Mouse (Mus musculus): ENCODE measurements around the gene Ckap5. TPM values are rescaled to one million over a fixed set of nuclear protein-coding genes. Genes with fewer than 3 reads are reported as not detected.
A peak's percentile ranks its signal among the peaks of the same experiment; 100 is the strongest.

Gene Ckap5
- polyA plus RNA-seq, 1 experiment from 2014 or later = 150 TPM

DNA sequence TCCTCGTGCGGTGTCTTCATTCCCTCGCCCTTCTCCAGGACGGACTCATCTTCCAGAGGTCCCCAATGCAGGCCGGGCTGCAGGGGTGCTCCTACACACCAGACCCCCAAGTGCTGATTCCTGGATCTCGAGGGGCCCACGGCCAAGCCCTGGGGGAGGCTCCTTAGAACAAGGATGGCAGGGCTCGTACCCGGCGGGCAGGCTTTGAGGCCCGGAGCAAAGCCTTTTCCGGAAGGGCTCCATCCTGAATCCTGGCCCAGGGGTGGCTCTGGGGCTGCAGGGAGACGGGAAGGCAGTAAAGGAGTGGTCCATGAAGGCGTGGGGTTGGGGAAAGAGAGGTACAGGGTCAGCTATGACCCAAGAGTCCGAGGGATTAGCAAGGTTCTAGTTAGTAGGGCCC, 122.6 kb downstream of the Ckap5 start:
- Histone ChIP-seq H3K4me3 (peak overlapping the region; percentile 92), H3K9me3 (no peaks in the 10 kb centered on the region), H3K27me3 (ENCODE audit: poor library complexity, severe bottlenecking) (no peaks in the 10 kb centered on the region), H3K4me1 (peaks cover 24% of the 10 kb centered on the region), H3K36me3 (replicated peaks) (peaks cover 50% of the 10 kb centered on the region), H3K27ac (peak overlapping the region; percentile 95)
- DNase-seq (ENCODE audit: extremely low spot score, low spot score) = no peak
- 5% methylated on average over 15 of the region's 15 CpGs for WGBS

DNA sequence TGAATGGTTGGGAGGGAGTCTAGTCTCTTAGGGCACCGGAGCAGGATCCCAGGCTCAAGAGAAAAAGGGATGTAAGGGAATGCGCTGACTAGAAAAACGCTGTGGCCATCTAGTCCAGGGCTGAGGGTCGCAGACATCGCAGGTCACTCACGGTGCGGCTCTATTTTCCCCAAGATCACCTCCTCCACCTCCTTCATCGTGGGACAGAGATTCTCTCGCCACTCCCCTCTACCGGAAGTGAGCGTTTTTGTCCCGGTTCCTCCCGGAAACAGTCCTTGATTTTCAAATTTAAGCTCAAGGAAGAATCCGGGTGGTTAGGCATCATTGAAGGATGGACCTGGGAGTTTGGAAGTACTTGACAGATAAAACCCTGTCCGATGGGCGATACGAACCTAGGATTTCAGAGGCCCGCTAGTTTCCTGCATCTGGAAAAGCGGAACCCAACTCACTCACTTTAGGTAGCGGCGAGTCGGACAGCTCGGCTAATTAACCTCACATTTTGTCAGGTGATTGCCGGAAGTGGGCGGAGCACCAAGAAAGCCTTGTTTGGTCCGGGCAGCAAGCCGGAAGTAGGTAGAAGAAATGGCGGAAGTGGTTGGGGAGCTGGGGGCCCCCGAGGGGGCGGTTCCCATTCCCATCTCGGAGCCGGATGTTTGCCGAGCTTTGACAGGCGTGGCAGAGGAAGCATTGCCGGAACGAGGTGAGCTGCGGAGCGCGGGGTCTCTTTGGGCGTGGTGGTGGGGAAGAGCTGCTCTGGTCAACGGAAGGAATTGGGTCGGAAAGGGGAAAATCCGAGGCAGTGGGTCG, 123.2 kb downstream of the Ckap5 start, which contains the start of the genes Zfp408 and Arhgap1:
Gene Zfp408, minus strand, starts transcription at position 239 of the 807 bp plus-strand sequence.
Gene Arhgap1, plus strand, starts transcription at position 308 of the 807 bp plus-strand sequence.
- Histone ChIP-seq H3K27me3 (ENCODE audit: poor library complexity, severe bottlenecking) (no peaks in the 10 kb centered on the region), H3K4me1 (peaks cover 24% of the 10 kb centered on the region), H3K9me3 (no peaks in the 10 kb centered on the region), H3K27ac (peak within 1 kb of the TSS; percentile 95), H3K36me3 (replicated peaks) (peaks cover 50% of the 10 kb centered on the region), H3K4me3 (peak within 1 kb of the TSS; percentile 92)
- peak; percentile 99 for DNase-seq (ENCODE audit: extremely low spot score, low spot score)
- under 1% methylated on average over 44 of the region's 44 CpGs for WGBS

DNA sequence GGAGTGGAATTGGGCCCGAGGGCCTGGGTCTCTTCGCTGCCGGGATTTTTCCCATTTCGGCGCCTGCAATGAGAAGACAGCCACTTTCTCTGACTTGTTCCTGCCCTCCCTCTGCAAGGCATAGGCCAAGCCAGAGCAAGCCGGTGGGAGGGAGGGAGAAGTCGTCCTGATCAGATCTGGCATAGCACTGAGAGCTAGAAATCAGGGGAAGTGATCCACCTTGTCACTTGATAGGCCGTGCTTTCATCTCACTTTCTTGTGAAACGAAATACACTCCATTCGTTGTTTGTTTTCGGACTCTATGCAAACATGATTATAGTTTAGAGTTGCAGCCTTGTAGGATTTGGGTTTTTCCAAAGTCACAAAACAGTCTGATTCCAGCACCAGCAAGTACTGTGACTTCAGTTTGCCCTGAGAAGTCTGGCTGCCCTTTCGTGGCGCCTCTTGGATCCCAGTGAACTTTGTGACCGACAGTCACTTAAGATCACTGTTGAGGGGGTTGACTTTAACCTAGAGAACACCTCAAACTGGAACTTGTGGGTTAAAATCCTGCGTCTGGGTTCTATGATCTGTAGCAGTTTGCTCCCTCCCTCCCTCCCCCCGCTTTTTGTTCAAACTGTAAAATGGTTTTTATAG, 123.9 kb downstream of the Ckap5 start:
- Histone ChIP-seq H3K4me3 (peak overlapping the region; percentile 92), H3K27me3 (ENCODE audit: poor library complexity, severe bottlenecking) (no peaks in the 10 kb centered on the region), H3K4me1 (peaks cover 24% of the 10 kb centered on the region), H3K9me3 (no peaks in the 10 kb centered on the region), H3K36me3 (replicated peaks) (peaks cover 50% of the 10 kb centered on the region), H3K27ac (peak overlapping the region; percentile 95)
- DNase-seq (ENCODE audit: extremely low spot score, low spot score) = no peak
- 21% methylated on average over 16 of the region's 16 CpGs for WGBS

DNA sequence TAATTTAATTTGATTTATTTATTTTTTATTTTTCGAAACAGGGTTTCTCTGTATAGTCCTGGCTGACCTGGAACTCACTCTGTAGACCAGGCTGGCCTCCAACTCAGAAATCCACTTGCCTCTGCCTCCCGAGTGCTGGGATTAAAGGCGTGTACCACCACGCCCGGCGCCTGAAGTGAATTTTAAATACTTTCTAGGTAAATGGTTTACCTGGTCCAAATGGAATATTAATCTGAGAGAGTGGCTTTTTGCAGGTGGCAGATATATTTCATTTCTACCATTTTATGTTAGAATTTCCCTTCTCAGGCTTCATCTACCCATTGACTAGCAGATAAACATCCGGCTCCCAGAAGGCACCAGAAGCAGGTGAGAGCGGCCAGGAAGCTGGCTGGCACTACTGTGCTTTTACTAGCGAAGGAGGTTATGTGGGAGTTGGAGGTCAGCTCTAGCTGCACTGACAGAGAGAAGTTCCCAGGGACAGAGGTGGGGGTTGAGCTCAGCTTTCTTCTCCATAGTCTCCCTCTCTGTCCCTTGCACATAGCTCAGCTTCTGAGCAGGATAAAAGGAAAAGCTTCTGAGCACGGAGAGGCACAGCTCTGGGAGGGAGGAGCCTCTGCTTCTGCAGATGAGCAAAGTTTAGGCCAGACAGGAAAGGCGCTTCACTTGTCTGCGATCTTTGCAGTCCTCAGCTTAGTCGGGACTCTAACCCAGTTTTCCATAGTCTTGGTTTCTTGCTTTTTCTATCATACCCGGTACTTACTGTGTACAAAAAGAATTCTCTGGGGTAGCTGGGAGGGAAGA, 125.1 kb downstream of the Ckap5 start:
- H3K4me3 ChIP-seq = peak overlapping the region; percentile 1; the same call in 1 of the 2 replicates
- DNase-seq (ENCODE audit: extremely low spot score, low spot score) = no peak

DNA sequence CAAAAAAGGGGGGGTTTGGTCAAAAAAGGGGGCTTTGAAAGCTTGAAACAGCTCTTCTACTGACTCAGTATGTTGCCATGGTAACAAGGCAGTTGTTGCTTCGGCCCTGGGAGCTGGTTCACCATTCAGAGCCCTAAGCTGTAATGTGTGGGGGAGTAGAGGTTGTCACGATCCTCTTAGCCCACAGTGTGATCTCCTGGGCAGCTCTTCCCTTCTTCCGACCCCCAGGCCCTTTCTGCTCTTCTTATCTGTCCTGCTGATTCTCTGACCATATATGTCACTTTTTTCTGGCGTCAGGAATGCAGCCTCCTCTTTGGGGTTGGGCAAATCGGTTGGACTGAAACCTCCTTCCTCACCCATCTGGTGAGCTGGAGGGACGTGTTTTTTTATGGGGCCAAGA, 126.3 kb downstream of the Ckap5 start:
- no peak for DNase-seq (ENCODE audit: extremely low spot score, low spot score)
- 62% methylated on average over 6 of the region's 6 CpGs for WGBS
- no peak overlapping the region for H3K4me3 ChIP-seq
- no peak overlapping the region for H3K27ac ChIP-seq
- peaks cover 50% of the 10 kb centered on the region for H3K36me3 ChIP-seq (replicated peaks)
- H3K9me3 ChIP-seq = no peaks in the 10 kb centered on the region
- peaks cover 24% of the 10 kb centered on the region for H3K4me1 ChIP-seq
- no peaks in the 10 kb centered on the region for H3K27me3 ChIP-seq (ENCODE audit: poor library complexity, severe bottlenecking)

More for the DNA sequence above, 125.1 kb downstream of the Ckap5 start:
- no peaks in the 10 kb centered on the region for H3K27me3 ChIP-seq (ENCODE audit: poor library complexity, severe bottlenecking)
- H3K4me1 ChIP-seq = peaks cover 24% of the 10 kb centered on the region
- H3K9me3 ChIP-seq = no peaks in the 10 kb centered on the region
- WGBS = 90% methylated on average over 14 of the region's 14 CpGs
- H3K36me3 ChIP-seq (replicated peaks) = peaks cover 50% of the 10 kb centered on the region
- H3K27ac ChIP-seq = no peak overlapping the region

DNA sequence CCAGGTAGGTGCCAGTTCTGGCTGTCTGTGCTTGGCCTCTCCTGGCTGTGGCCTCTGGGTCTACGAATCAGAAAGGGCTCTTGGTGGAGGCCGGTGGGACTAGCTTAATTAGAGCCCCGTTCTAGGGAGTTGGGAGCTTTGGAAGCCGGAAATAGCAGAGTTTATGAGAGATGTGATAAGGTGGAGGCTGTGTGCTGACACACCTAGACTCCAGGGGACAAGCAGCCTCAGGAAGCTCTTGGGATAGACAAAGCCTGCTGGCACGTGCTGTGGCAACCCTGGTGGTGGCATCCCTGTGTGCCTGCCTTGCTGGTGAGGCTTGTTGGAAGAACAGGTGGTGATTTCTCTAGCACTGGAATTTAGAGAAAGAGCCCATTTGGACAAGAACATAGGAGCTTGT, 128.8 kb downstream of the Ckap5 start:
- Histone ChIP-seq H3K4me1 (peaks cover 11% of the 10 kb centered on the region), H3K4me3 (no peak overlapping the region), H3K9me3 (no peaks in the 10 kb centered on the region), H3K27ac (no peak overlapping the region), H3K27me3 (ENCODE audit: poor library complexity, severe bottlenecking) (no peaks in the 10 kb centered on the region), H3K36me3 (replicated peaks) (peaks cover 71% of the 10 kb centered on the region)
- no peak for DNase-seq (ENCODE audit: extremely low spot score, low spot score)
- WGBS = 93% methylated on average over 5 of the region's 5 CpGs

DNA sequence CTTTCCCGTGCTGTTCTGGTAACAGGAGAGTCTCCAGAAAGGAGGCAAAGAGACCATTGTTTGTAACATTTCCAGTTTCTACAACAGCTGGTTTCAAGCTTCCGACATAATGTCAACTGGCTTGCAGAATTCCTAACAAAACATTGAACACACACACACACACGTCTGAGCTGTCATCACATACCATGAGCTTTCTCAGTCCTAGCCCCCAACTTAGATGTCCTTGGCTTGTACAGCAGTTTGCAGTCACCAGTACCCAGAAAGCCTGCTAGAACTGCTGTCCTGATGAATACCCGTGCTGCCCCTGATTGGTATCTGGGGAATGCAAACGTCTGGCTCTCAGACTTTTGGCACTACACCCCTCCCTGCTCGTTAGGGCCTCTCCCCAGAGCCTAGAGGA, 129.3 kb downstream of the Ckap5 start:
- peaks cover 71% of the 10 kb centered on the region for H3K36me3 ChIP-seq (replicated peaks)
- WGBS = 85% methylated on average over 6 of the region's 6 CpGs
- no peak for DNase-seq (ENCODE audit: extremely low spot score, low spot score)

GRCm38 (mm10) chr2:91656774-91657173, 130.2 kb downstream of the Ckap5 start:
- Histone ChIP-seq H3K4me1 (peaks cover 3% of the 10 kb centered on the region; the same call in 1 of the 2 replicates), H3K27ac (no peak overlapping the region), H3K4me3 (no peak overlapping the region), H3K36me3 (replicated peaks) (peaks cover 79% of the 10 kb centered on the region), H3K27me3 (ENCODE audit: poor library complexity, severe bottlenecking) (no peaks in the 10 kb centered on the region), H3K9me3 (no peaks in the 10 kb centered on the region)
- WGBS = 69% methylated on average over 8 of the region's 8 CpGs
- DNase-seq (ENCODE audit: extremely low spot score, low spot score) = no peak

More for the DNA sequence above, 129.3 kb downstream of the Ckap5 start:
- no peaks in the 10 kb centered on the region for H3K9me3 ChIP-seq
- H3K4me3 ChIP-seq = no peak overlapping the region
- no peak overlapping the region for H3K27ac ChIP-seq
- no peaks in the 10 kb centered on the region for H3K27me3 ChIP-seq (ENCODE audit: poor library complexity, severe bottlenecking)
- peaks cover 7% of the 10 kb centered on the region for H3K4me1 ChIP-seq

DNA sequence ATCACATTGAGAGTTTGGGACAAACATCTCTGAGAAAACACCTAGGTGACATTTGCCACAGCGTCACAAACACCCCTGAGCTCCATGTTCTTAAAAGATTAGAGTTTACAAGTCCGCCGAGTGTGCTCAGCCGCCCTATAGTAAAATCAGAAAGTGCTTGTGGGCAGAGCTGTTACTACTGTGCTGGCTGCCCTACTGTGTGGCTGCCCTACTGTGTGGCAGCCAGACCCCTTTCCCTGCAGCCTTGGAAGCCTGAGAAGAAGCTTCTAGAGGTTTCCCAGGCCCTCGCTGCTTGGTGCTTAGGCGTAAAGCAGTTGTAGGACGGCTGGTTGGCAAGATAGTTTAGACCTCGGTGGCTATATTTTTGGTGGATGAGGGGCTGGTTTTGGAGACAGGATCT, 133.1 kb downstream of the Ckap5 start:
- Histone ChIP-seq H3K36me3 (replicated peaks) (peaks cover 94% of the 10 kb centered on the region), H3K4me3 (no peak overlapping the region), H3K4me1 (no peaks in the 10 kb centered on the region), H3K9me3 (no peaks in the 10 kb centered on the region), H3K27ac (no peak overlapping the region), H3K27me3 (ENCODE audit: poor library complexity, severe bottlenecking) (no peaks in the 10 kb centered on the region)
- 96% methylated on average over 8 of the region's 8 CpGs for WGBS
- no peak for DNase-seq (ENCODE audit: extremely low spot score, low spot score)

GRCm38 (mm10) chr2:91660981-91661380, 134.4 kb downstream of the Ckap5 start:
- WGBS = 91% methylated on average over 6 of the region's 6 CpGs
- no peaks in the 10 kb centered on the region for H3K9me3 ChIP-seq
- peaks cover 89% of the 10 kb centered on the region for H3K36me3 ChIP-seq (replicated peaks)
- no peaks in the 10 kb centered on the region for H3K27me3 ChIP-seq (ENCODE audit: poor library complexity, severe bottlenecking)
- H3K4me1 ChIP-seq = no peaks in the 10 kb centered on the region
- DNase-seq (ENCODE audit: extremely low spot score, low spot score) = no peak
- H3K27ac ChIP-seq = no peak overlapping the region
- no peak overlapping the region for H3K4me3 ChIP-seq

DNA sequence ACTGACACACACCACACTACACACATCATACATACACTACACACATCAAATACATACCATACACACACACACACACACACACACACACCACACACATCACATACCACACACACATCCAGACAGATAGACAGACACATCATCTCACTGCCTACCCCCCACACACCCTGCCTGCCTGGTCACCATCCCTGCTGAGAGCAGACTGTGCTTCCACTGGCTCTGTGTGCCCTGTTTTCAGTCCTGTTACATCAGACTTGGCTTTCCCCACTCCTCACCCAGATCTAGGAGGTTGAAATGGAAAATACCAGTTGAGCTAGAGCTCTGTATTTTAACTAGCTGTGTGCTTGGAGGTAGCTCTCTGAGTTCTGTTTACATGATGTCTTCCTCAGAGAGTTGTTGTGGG, 138.2 kb downstream of the Ckap5 start:
- H3K27ac ChIP-seq = no peak overlapping the region
- DNase-seq (ENCODE audit: extremely low spot score, low spot score) = no peak
- no peak overlapping the region for H3K4me3 ChIP-seq
- H3K4me1 ChIP-seq = no peaks in the 10 kb centered on the region
- H3K36me3 ChIP-seq (replicated peaks) = peaks cover 89% of the 10 kb centered on the region
- no peaks in the 10 kb centered on the region for H3K27me3 ChIP-seq (ENCODE audit: poor library complexity, severe bottlenecking)
- no peaks in the 10 kb centered on the region for H3K9me3 ChIP-seq

- H3K27me3 ChIP-seq (ENCODE audit: poor library complexity, severe bottlenecking) = no peaks in the 10 kb centered on the region
- H3K4me3 ChIP-seq = no peak overlapping the region
- DNase-seq (ENCODE audit: extremely low spot score, low spot score) = no peak
- 95% methylated on average over 6 of the region's 6 CpGs for WGBS
- no peaks in the 10 kb centered on the region for H3K4me1 ChIP-seq
- H3K27ac ChIP-seq = no peak overlapping the region
- peaks cover 92% of the 10 kb centered on the region for H3K36me3 ChIP-seq (replicated peaks)
- no peaks in the 10 kb centered on the region for H3K9me3 ChIP-seq
These were observed 139.9 kb downstream of the Ckap5 start for GRCm38 (mm10) chr2:91666386-91666910.

Measured in forebrain, embryonic 10.5 days (tissue).